Mouse (Mus musculus): Measurements from ENCODE around the gene Zcchc18. TPM values are rescaled to one million over a fixed set of nuclear protein-coding genes. Genes with fewer than 3 reads are reported as not detected.
"Not testable (repeated sequence)": the region's sequence is repeated elsewhere in the genome, so short reads cannot be mapped to it uniquely, and the experiment has no call there.

Gene Zcchc18
- 205 and 258 TPM in 2 replicates for polyA plus RNA-seq (2012; rRNA removed)

GRCm38 (mm10) chrX:136992978-136993547, at the start of gene Zcchc18:
Gene Zcchc18 (plus strand): TSS chrX:136993155.
- DNase-seq (ENCODE audit: extremely low spot score in 1 of 2, low spot score in 1 of 2) = peak; percentile 80 to 86

DNA sequence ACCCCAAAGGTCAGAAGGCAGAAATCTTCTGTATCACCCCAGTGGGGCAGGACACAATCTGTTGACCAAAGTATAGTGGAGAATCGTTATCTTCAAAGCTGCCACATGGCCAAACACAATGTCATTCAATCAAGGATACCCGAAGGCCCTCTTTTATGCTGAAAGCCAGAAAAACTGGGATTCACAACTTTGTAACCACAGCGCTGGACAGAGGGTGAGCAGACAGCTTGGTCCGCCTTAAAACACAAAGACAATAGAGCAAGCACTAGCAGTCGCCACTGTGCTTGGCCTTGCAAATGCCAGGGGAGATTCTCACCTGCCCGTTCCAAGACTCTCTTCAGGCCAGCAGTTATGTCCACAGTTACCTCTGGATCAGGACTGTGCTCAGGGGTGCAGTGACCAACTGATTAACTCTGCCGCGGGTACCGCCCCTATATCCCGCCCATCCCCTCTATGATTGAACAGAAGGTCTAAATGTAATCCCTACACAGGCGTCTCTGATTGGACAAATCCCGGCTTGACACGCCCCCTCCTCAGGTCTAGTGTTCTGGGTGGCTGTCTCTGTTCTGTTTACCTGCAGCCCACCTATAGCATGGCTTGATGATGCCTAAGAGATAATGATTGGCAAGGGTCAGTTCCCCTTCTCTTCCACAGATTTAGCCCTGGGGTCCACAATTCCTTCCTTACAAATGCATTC, 35.2 kb upstream of the Zcchc18 start:
- peak; percentile 78 to 88 for DNase-seq (ENCODE audit: extremely low spot score in 1 of 2, low spot score in 1 of 2)

DNA sequence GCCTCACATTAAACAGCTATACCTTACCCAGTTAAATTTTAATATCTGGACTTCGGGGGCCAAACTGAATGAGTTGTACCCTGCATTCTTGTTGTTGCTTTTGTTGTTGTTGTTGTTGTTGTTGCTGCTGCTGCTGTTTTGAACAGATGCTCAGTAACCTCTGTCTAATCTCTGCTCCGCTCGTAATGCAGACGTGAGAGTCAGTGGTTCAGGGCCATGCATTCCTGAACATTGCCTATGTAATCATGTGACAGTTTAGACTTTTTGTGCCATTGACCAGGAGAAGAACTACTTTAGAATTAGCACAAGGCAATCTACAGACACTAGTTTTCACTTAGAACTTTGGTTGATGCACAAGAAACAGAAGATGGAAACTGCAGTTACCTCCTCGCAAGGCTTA, 34.7 kb upstream of the Zcchc18 start:
- not testable (repeated sequence) for DNase-seq (ENCODE audit: extremely low spot score in 1 of 2, low spot score in 1 of 2)

- DNase-seq (ENCODE audit: extremely low spot score in 1 of 2, low spot score in 1 of 2) = peak in 1 of 2 experiments; percentile 35
These were observed 33.3 kb upstream of the Zcchc18 start for GRCm38 (mm10) chrX:136959688-136960087.

DNA sequence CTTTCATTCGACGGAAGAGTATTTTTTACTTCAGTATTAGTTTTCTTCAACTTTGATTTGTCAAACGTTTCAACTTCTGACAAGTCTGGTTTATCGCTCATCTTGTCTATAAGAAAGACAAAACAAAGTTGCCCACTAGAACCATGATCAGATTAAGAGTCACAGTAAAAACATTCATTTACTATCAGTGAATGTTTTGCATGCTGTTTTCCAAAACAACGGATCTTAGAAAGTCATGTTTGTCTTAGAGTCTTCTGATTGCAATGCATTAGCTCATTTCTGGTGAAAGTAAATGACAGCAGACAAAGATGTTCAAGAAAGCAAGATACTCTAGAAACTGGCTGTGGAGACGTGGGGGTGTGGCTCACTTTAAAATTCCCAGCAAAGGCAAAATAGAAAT, 17.6 kb upstream of the Zcchc18 start, which contains the start of gene Tmsb15b2:
Gene Tmsb15b2 (minus strand): TSS at position 101 of the 400 bp plus-strand sequence.
- DNase-seq (ENCODE audit: extremely low spot score in 1 of 2, low spot score in 1 of 2) = not testable (repeated sequence)

- peak; percentile 45 to 85 for DNase-seq (ENCODE audit: extremely low spot score in 1 of 2, low spot score in 1 of 2)
These were observed 16.4 kb upstream of the Zcchc18 start, which contains the start of the genes Tmsb15l and Tmsb15b1 for GRCm38 (mm10) chrX:136976424-136977084. Gene Tmsb15l (minus strand): TSS chrX:136976869. Gene Tmsb15b1 (minus strand): TSS chrX:136976874.

DNA sequence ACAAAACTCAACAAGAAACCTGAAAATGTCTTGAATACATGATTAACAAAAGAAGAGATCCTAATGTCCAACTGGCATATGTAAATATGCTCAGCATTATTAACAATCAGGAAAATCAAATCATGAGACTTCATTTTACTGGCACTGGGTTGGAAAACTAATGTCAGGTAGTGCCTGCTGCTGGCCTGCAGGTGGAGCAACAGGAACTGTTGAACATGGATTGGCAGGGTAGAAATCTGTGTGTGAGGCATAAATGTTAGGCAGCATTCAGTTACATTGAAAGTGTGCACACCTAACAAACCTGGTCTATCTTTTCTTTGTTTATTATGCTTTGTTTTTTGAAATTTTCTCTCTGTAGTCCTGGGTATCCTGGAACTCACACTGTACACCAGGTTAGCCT, 14.3 kb upstream of the Zcchc18 start:
- DNase-seq (ENCODE audit: extremely low spot score in 1 of 2, low spot score in 1 of 2) = no peak

GRCm38 (mm10) chrX:136986039-136986438, 6.9 kb upstream of the Zcchc18 start:
- DNase-seq (ENCODE audit: extremely low spot score in 1 of 2, low spot score in 1 of 2) = no peak

DNA sequence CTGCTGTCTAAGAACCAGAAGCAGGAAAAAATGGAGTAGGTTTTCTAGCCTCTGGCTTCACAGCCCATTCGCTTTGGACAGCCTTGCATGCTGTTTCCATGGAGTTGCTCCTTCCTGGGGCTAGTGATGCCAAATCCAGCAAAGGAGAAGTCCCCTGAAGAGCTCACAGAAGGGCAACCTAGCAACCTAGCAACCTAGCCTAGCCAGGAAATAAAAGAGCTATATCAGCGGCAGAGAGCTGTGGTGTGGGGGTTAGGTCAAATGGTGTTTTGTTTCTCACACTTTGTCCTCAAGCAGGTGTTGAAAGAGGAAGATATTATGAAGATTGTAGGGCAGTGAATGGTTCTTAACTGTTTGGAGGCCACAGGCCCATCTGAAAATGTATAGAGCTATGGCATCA, 1.7 kb upstream of the Zcchc18 start:
- no peak for DNase-seq (ENCODE audit: extremely low spot score in 1 of 2, low spot score in 1 of 2)

- no peak for DNase-seq (ENCODE audit: extremely low spot score in 1 of 2, low spot score in 1 of 2)
These were observed 577 bp upstream of the Zcchc18 start for GRCm38 (mm10) chrX:136992191-136992965.

GRCm38 (mm10) chrX:136993641-136994040, 686 bp downstream of the Zcchc18 start:
- peak in 1 of 2 experiments; percentile 47 for DNase-seq (ENCODE audit: extremely low spot score in 1 of 2, low spot score in 1 of 2)

DNA sequence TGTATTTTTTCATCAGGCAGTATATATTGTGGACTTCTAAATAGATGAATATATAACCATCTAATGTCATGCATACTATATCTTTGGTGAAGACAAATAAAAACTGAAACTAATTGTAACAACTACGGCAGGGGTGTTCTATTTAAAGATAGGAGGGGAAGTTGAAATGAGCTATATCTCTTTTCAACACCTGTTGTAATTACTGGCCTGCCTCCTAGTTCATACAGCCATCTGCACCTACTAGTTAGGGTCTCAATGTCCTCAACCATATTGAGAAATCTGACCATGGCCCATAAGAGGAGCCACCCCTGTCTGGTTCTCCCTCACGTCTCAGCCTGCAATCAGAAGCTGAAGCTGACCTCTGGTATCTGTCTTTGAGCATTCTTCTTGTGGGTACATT, 3.3 kb downstream of the Zcchc18 start:
- DNase-seq (ENCODE audit: extremely low spot score in 1 of 2, low spot score in 1 of 2) = no peak

DNA sequence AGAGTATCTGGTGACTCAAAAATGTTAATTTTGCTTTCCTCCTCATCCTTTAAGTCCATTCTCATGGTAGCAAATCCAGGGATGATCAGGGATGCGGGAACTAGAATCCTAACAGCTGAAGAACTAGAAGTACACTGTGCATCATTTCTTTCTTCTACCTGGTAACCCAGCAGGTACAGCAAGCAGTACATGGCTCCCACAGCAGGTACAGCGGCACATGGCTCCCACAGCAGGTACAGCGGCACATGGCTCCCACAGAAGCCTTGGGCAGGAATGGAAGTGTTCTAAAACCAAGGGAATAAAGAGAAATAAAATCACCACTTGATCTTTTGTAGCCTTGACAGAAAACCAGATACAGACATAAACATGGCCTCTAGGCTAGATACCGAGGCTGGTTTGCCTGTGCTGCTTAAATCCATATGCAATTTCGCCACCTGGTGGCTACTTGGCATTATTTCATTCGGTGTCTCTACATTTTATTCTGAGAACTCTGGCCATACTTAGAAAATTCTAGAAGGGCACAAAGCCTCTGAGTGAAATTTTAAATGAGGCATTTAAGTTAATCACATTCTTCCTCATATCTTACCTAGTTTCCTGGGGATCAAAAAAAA, 22.2 kb downstream of the Zcchc18 start:
- peak in 1 of 2 experiments; percentile 77 for DNase-seq (ENCODE audit: extremely low spot score in 1 of 2, low spot score in 1 of 2)

DNA sequence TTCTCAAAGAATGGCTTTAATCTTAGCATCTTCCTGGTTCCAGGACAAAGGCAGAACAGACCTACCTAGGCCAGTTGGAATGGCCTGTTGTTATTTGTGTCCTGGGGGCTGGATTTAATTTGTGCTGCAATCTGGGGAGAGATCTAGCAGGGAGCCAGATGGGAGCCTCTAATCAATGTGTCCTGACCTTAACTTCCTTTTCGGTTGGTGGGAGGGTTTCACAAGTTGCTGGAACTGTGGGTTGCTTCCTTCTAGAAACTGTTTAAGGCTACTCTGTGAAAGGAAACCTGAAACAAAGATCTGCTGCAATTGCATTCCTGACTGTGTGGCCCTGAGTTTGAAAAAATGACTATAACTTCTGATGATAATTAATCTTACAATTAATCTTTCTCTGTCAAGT, 24.7 kb downstream of the Zcchc18 start:
- no peak for DNase-seq (ENCODE audit: extremely low spot score in 1 of 2, low spot score in 1 of 2)

DNA sequence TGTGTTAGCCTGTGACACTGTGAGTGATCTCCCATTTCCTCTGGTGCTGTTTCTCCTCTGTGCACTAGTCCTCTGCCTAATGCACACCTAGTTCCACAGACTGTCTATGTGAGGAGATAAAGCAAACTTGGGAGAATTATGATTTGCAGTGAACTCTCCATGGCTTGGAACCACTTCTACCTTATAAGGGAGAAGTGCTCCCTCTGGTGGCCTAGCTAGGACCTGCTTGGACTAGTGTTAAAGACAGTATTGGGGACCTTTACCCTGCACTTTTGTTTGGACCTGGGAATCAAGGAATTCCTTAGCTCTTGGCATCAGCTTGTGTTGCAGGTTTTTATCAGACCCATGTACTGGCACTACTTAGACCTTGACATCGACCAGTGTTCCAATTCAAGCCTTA, 26.4 kb downstream of the Zcchc18 start:
- peak in 1 of 2 experiments; percentile 79 for DNase-seq (ENCODE audit: extremely low spot score in 1 of 2, low spot score in 1 of 2)

- no peak for DNase-seq (ENCODE audit: extremely low spot score in 1 of 2, low spot score in 1 of 2)
These were observed 38.0 kb downstream of the Zcchc18 start for GRCm38 (mm10) chrX:137030916-137031315.

DNA sequence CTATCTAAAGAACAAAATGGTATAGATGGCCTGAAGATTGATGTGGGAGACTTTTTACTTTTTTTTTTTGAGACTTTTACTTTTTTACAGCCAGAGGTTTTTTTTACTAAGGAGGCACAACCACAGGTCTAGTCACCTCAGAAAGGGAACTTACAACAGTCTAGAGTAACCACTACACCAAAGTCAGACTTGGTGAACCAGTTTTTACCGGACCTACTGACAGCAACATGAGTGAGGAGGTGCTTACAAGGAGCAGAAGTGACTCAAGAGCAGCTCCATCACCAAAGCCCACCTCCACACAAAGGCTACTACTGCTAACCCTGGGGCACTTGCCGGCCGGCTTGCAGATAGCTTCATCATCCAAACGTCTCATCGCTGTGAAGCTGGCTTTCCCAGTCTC, 38.8 kb downstream of the Zcchc18 start:
- DNase-seq (ENCODE audit: extremely low spot score in 1 of 2, low spot score in 1 of 2) = no peak

GRCm38 (mm10) chrX:137034322-137034721, 41.4 kb downstream of the Zcchc18 start:
- DNase-seq (ENCODE audit: extremely low spot score in 1 of 2, low spot score in 1 of 2) = no peak

DNA sequence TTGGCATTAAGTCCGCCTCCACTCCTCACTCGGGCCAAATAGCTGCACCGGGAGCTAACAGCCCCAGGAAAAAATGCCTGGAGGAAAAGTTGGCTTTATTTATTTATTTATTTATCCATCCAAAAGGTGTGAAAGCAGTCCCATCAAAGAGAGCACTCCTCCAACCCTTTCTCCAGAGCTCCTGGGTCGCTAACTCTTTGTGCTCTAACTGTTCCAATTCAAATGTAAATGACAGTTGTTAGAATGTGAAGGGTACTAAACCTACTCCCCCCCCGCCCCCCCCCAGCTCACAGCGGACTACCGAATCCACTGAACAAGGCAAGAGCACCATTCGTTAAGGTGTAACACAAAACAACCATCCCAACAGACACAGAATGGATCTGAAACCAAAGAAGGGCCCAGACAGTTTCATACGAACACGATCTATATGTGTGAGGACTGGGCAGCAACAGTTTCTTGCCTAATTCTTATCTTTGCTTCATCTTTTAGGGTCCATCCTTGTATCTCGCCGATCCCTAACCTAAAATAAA, 44.6 kb downstream of the Zcchc18 start:
- DNase-seq (ENCODE audit: extremely low spot score in 1 of 2, low spot score in 1 of 2) = no peak

- DNase-seq (ENCODE audit: extremely low spot score in 1 of 2, low spot score in 1 of 2) = peak; percentile 69 to 84
These were observed 45.1 kb downstream of the Zcchc18 start, which contains the start of gene Slc25a53 for GRCm38 (mm10) chrX:137038000-137038483. Gene Slc25a53 (minus strand): TSS chrX:137038302.
